Mouse (Mus musculus): Measurements from ENCODE around the gene Tspo. TPM values are rescaled to one million over a fixed set of nuclear protein-coding genes. Genes with fewer than 3 reads are reported as not detected.

The Tspo gene
- total RNA-seq, 2 experiments from 2014 or later: 30.3 to 33.8 TPM

Small RNA genes lying within 50 kb of the gene (microRNA-seq; reads per million reads assigned to microRNA genes)
- 0 reads per million in 2 experiments for gene Gm24575

Other genes with a start within 250 kb of the Tspo start
- 10 to 100 TPM; 12.3 to 16.0 TPM for gene Arfgap3, start 213.3 kb upstream of the Tspo start, total RNA-seq (2021)
- gene Pacsin2, start 99.0 kb upstream of the Tspo start, total RNA-seq (2021): 10 to 100 TPM; 42.8 to 44.4 TPM
- gene Ttll1, start 52.7 kb upstream of the Tspo start, total RNA-seq (2021): 1 to 10 TPM; 5.2 to 6.3 TPM
- gene Bik, start 36.7 kb upstream of the Tspo start, total RNA-seq (2021): 1 to 10 TPM; 2.0 to 3.3 TPM
- 10 to 100 TPM; 22.7 to 29.3 TPM for gene Mcat, start 195 bp downstream of the Tspo start, total RNA-seq (2021)
- gene Ttll12, start 31.6 kb downstream of the Tspo start, total RNA-seq (2021): 10 to 100 TPM in 1 of 2 experiments, 1 to 10 TPM in 1; 9.4 to 13.0 TPM
- gene Scube1, start 161.4 kb downstream of the Tspo start, total RNA-seq (2021): 1 to 10 TPM; 2.5 to 2.8 TPM
- gene Mpped1, start 215.9 kb downstream of the Tspo start, total RNA-seq (2021): under 1 TPM; 0.45 TPM